Mouse (Mus musculus): ENCODE results near the gene Obox2.
"Not testable (repeated sequence)": the region's sequence is repeated elsewhere in the genome, so short reads cannot be mapped to it uniquely, and the experiment has no call there.

Gene Obox2

GRCm38 (mm10) chr7:15388421-15388998 is at the start of gene Obox2, which contains the start of gene Obox1:
Gene Obox2 (plus strand): TSS chr7:15388721.
Gene Obox1 (plus strand): TSS chr7:15388948.
- DNase-seq, result not testable (repeated sequence)

DNA sequence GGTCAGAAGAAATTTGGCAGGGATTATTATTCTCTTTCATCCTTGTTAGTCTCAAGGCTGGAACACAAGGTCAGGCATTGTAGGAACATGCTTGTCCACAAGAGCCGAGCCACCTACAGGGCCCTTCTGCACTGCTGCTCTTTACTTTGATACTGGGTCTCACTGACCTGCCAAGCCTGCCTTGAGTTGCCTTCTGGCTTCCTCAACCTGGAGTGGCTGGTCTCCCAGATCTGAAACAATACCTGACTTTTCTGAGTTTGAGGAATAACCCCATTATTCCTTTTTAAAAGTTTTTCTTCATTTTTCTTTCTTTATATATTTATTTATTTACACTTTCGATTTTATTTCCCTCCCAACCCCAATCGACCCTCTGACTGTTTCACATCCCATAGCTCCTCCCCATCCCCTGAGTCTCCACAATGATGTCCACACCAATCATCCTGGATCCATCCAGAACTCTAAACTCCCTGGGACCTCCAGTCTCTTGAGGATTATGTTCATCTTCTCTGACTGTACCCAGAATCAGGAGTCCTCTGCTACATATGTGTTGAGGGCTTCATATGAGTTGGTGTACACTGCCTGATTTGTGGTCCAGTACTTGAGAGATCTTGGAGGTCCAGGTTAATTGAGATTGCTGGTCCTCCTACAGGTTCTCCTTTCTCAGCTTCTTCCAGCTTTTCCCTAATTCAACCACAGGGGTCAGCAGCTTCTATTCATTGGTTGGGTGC is 10.8 kb downstream of the Obox2 start:
- not testable (repeated sequence) for DNase-seq

DNA sequence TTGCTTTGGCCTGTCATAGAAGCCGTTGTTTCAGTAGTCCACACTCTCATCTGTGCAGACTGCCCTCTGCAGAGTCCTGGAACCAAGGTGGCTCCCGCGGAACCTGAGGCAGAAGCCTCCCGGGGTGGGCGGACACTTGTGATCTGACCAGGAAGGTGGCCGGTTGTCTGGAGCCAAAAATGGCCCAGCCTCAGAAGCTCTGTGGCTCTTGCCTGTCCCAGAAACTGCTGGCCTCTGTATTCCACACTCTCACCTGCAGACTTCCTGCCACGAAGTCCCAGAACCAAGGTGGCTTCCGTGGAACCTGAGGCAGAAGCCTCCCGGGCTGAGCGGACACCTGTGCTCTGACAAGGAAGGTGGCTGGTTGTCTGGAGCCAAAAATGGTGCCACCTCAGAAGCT is 18.3 kb downstream of the Obox2 start:
- not testable (repeated sequence) for DNase-seq

GRCm38 (mm10) chr7:15418046-15418445 is 29.5 kb downstream of the Obox2 start:
- not testable (repeated sequence) for DNase-seq

GRCm38 (mm10) chr7:15425537-15425936 is 37.0 kb downstream of the Obox2 start:
- DNase-seq, result not testable (repeated sequence)

Data from kidney, postnatal 25 days (tissue).